Mouse (Mus musculus): ENCODE measurements around the gene Arid3c. TPM values are rescaled to one million over a fixed set of nuclear protein-coding genes. Genes with fewer than 3 reads are reported as not detected.
A peak's percentile ranks its signal among the peaks of the same experiment; 100 is the strongest.

The Arid3c gene
- polyA plus RNA-seq, 1 experiment from 2014 or later = not detected

DNA sequence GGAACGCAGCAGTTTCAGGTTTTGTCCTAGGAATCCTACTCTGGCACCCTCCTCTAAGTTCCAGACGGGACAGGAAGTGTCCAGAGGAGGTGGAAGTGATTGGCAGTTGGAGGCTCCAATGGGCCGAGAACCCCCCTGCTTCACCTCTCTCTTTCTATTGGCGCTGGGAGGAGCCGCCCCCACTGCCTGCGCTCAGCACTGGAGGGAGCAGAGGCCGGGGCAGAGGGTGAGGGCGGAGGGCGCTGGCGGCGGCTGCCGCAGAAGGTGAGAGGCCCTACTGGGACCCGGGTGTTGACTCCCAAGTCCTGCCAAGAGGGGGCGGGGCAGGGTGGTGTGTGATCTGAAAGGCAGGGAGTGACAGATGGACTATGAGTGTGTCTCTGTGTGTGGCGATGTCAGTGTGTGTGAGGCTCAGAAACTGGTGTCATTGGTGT is 29.4 kb upstream of the Arid3c start:
- Histone ChIP-seq H3K27me3 (no peaks in the 10 kb centered on the region), H3K27ac (peak overlapping the region; percentile 94), H3K9me3 (no peaks in the 10 kb centered on the region), H3K9ac (peak overlapping the region; percentile 56), H3K4me1 (peaks cover 46% of the 10 kb centered on the region), H3K36me3 (peaks cover 18% of the 10 kb centered on the region; the same call in 1 of the 2 replicates), H3K4me2 (peak overlapping the region; percentile 80), H3K4me3 (peak overlapping the region; percentile 62)
- ATAC-seq (ENCODE audit: insufficient number of reproducible peaks, low FRiP score, low TSS enrichment, low read depth) = peak; percentile 89
- 1% methylated on average over 15 of the region's 15 CpGs for WGBS

DNA sequence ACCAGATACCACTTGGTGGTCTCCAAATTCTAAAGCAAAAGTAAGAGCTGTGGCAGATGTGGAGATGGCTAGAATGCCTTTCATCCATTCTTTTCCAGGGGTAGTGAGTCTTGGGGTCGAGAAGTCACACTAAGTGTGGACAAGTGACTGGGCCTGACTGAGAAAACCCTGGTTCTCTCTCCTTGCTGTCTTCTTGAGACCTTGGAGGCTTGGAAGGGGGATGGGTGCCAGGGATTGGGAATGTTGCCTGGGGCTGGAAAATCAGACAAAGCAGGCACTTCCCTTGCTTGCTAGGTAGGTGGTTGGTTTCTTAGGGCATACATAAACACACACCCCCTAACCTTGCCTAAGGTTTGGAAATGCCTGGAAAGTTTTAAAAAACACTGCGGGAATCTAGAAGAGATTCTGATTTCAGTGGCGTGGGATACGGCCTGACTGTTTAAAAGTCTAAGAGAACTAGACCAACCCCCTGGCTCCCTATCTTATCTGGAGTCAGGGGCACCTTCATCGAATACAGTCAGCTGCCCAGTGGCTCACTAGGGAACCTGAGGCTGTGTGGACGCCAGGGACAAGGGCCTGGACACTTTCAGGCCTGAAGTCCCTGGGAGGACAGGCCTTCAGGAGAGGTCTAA is 28.8 kb upstream of the Arid3c start:
- Histone ChIP-seq H3K27ac (peak overlapping the region; percentile 94), H3K36me3 (peaks cover 18% of the 10 kb centered on the region; the same call in 1 of the 2 replicates), H3K4me2 (peak overlapping the region; percentile 80), H3K4me1 (peaks cover 51% of the 10 kb centered on the region), H3K9ac (no peak overlapping the region), H3K27me3 (no peaks in the 10 kb centered on the region), H3K9me3 (no peaks in the 10 kb centered on the region), H3K4me3 (peak overlapping the region; percentile 62)
- no peak for ATAC-seq (ENCODE audit: insufficient number of reproducible peaks, low FRiP score, low TSS enrichment, low read depth)
- WGBS = 33% methylated on average over 6 of the region's 6 CpGs

DNA sequence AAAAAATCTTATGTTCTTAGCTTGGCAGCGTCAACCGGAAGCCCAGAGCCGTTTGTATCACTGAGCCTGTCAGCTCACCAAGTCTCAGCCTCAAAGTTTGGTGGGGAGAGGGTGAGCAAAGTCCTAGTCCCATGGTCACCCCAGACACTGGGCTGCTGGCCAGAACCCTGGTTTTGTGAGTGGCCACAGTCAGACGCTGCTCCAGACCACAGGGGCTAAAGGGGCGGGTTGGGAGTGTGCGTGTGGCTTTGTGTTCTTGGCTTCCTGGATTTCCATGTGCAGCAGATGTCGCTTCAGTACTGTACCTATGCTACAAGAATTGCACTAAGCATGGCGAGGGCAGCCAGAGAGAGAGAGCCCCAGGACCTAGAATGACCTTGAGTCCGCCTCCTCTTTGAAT is 28.3 kb upstream of the Arid3c start:
- ATAC-seq (ENCODE audit: insufficient number of reproducible peaks, low FRiP score, low TSS enrichment, low read depth) = no peak
- Histone ChIP-seq H3K9me3 (no peaks in the 10 kb centered on the region), H3K27me3 (no peaks in the 10 kb centered on the region), H3K4me1 (peaks cover 54% of the 10 kb centered on the region), H3K9ac (no peak overlapping the region), H3K27ac (no peak overlapping the region), H3K4me3 (no peak overlapping the region), H3K36me3 (peaks cover 18% of the 10 kb centered on the region; the same call in 1 of the 2 replicates), H3K4me2 (no peak overlapping the region)
- WGBS = 83% methylated on average over 9 of the region's 9 CpGs

DNA sequence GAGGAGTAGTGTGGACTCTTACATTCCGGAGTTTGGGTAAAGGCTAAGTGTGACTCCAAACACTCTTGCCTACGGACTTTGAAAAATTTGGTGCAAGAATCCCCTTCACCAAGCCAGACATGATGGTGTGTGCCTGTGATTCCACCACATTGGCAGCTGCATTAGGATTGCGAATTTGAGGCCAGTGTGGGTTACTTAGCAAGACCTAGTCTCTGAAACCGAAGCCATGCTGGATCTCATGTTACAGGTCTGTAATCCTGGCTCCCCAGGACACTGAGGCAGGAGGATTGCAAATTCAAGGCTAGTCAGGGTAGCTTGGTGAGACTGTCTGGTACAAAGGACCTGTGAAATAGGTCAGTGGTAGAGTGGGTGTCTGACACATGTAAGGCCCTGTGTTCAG is 27.8 kb upstream of the Arid3c start:
- no peak for ATAC-seq (ENCODE audit: insufficient number of reproducible peaks, low FRiP score, low TSS enrichment, low read depth)
- H3K27me3 ChIP-seq = no peaks in the 10 kb centered on the region
- WGBS = 86% methylated on average over 4 of the region's 4 CpGs

DNA sequence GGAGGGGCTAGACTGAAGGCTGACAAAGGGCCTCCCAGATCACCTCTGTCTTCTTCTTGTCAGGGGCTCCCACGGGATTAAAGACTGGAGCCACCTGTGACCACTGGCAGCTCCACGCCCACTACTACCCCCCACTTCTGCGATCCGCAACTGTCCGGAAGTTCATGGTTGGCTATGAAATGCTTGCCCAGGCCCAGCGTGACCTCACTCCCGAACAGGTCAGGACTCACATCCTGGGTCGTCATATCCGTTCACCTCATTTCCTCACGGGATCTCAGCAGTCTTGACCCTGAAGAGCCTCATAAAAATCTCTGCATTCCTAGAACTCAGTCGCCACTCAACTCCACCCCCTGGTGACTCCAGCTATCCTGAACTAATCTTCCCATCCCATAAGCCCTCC is 27.1 kb upstream of the Arid3c start:
- Histone ChIP-seq H3K4me1 (peaks cover 47% of the 10 kb centered on the region), H3K36me3 (peaks cover 18% of the 10 kb centered on the region; the same call in 1 of the 2 replicates), H3K9me3 (no peaks in the 10 kb centered on the region), H3K4me3 (no peak overlapping the region), H3K9ac (no peak overlapping the region), H3K27me3 (no peaks in the 10 kb centered on the region), H3K27ac (no peak overlapping the region), H3K4me2 (no peak overlapping the region)
- 67% methylated on average over 11 of the region's 11 CpGs for WGBS
- ATAC-seq (ENCODE audit: insufficient number of reproducible peaks, low FRiP score, low TSS enrichment, low read depth) = no peak

More for the DNA sequence above, 27.8 kb upstream of the Arid3c start:
- Histone ChIP-seq H3K36me3 (peaks cover 18% of the 10 kb centered on the region; the same call in 1 of the 2 replicates), H3K4me1 (peaks cover 51% of the 10 kb centered on the region), H3K4me2 (no peak overlapping the region), H3K9me3 (no peaks in the 10 kb centered on the region), H3K4me3 (no peak overlapping the region), H3K27ac (no peak overlapping the region), H3K9ac (no peak overlapping the region)

DNA sequence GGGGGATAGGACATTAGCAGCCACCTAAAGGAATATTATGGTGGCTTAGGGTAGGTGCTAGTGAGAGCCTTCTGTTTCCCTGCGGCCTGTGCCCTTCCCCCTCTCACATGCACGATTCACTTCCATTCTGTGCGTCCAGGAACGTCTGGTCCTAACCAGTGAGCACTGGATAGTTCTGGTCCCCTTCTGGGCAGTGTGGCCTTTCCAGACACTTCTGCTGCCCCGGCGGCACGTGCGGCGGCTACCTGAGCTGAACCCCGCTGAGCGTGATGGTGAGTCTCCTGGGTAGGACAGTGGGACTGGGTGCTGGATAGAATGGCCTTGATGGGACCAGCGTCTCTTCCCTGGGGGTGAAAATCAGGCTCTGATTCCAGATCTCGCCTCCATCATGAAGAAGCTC is 26.4 kb upstream of the Arid3c start:
- H3K4me1 ChIP-seq = peaks cover 40% of the 10 kb centered on the region
- WGBS = 92% methylated on average over 13 of the region's 13 CpGs

DNA sequence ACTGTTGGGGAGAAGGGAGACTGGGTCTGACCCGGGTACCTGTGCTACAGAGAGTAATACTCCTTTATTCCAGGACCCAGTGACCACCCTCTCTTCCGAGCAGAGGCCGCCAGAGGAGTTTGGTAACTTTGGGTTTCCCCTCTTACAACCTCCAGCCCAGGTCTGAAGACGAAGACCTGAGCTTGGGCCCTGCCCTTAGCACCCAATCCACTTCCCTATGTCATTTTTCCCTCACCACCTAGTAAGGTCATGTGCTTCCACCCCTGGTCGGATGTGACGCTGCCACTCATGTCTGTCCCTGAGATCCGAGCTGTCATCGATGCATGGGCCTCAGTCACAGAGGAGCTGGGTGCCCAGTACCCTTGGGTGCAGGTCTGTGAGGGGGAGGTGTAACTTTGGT is 25.5 kb upstream of the Arid3c start:
- Histone ChIP-seq H3K4me3 (peak overlapping the region; percentile 78), H3K9ac (peak overlapping the region; percentile 18; the same call in 1 of the 2 replicates), H3K36me3 (peaks cover 18% of the 10 kb centered on the region; the same call in 1 of the 2 replicates), H3K4me1 (peaks cover 32% of the 10 kb centered on the region), H3K9me3 (no peaks in the 10 kb centered on the region), H3K4me2 (peak overlapping the region; percentile 87), H3K27ac (peak overlapping the region; percentile 29; the same call in 1 of the 2 replicates), H3K27me3 (no peaks in the 10 kb centered on the region)
- no peak for ATAC-seq (ENCODE audit: insufficient number of reproducible peaks, low FRiP score, low TSS enrichment, low read depth)
- 75% methylated on average over 8 of the region's 8 CpGs for WGBS

More for the DNA sequence above, 26.4 kb upstream of the Arid3c start:
- H3K36me3 ChIP-seq = peaks cover 18% of the 10 kb centered on the region; the same call in 1 of the 2 replicates
- H3K27me3 ChIP-seq = no peaks in the 10 kb centered on the region
- no peak overlapping the region for H3K4me3 ChIP-seq
- no peak overlapping the region for H3K27ac ChIP-seq
- H3K9ac ChIP-seq = no peak overlapping the region
- H3K9me3 ChIP-seq = no peaks in the 10 kb centered on the region
- no peak overlapping the region for H3K4me2 ChIP-seq
- no peak for ATAC-seq (ENCODE audit: insufficient number of reproducible peaks, low FRiP score, low TSS enrichment, low read depth)

DNA sequence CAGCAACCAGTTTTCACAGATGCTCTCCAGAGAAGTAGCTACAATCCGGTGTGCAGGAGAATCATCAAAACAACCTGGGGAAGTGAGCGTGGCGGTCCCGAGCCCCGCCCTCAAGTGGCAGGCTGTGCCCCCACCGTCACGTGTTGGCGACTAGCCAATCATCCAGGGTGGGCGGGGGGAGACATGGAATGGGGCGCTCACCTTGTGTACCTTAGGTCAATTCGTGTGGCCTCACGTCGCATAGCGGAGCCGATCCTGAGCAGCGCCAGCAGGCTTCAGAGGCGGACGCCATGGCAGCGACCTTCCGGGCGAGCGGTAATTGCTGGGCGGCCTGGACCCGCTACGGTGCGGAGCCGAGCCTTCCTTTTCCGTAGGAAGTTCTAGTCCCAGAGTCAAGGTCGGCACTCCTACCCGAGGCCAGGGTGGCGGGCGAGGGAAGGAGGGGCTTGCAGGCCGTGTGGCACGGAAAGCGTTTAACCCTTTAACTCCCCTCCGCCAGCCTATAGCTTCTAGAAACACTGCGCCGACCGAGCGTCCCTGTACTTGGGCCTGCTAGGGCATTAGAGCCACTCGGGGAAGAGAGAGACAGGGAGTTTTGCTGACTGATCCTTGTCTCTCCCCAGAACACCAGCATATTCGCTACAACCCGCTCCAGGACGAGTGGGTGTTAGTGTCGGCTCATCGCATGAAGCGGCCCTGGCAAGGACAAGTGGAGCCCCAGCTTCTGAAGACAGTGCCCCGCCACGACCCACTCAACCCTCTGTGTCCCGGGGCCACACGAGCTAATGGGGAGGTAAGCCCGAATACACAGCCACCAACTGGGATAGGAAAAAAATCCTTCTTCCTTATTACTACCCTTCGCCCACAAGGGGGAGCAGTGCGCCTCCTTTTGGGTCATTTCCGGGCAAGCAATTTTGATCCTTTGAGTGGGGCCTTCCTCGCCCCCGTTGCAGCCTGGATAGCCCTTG is 24.7 kb upstream of the Arid3c start, which contains the start of gene Sigmar1:
TSS of gene Sigmar1 (minus strand) at position 820 of the 968 bp plus-strand sequence.
- ATAC-seq (ENCODE audit: insufficient number of reproducible peaks, low FRiP score, low TSS enrichment, low read depth) = peak; percentile 49
- Histone ChIP-seq H3K27ac (peak within 1 kb of the TSS; percentile 91), H3K4me1 (peaks cover 23% of the 10 kb centered on the region), H3K9me3 (no peaks in the 10 kb centered on the region), H3K4me3 (peak within 1 kb of the TSS; percentile 78), H3K36me3 (peaks cover 18% of the 10 kb centered on the region; the same call in 1 of the 2 replicates), H3K9ac (peak within 1 kb of the TSS; percentile 68), H3K27me3 (no peaks in the 10 kb centered on the region), H3K4me2 (peak within 1 kb of the TSS; percentile 87)
- WGBS = under 1% methylated on average over 57 of the region's 57 CpGs

DNA sequence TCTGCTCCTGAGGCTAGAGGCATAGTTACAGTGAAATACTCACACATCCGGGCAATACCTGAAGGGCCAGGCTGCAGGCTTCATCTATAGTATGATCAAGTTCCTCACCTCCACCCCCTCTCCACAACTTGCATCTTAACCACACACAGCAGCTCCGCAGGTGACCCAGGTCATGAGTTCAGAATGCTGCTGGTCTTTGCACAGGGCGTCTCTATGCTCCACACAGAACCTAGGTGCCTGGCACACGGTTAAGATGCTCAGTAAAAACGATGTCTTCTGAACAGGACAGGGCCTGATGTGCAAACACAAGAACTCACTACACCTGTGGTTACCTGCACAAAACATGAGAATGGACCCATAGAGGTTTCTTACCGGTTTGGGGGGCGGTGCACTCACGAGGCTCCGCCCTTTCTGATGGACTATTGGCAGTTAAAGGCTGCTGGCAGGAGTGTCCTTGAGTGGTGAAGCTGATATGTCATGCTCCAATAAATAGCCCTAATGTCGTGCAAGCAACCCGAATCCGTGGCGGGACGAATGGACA is 23.9 kb upstream of the Arid3c start, which contains the start of gene Galt:
TSS of gene Galt (plus strand) at position 432 of the 541 bp plus-strand sequence.
- Histone ChIP-seq H3K36me3 (peaks cover 18% of the 10 kb centered on the region; the same call in 1 of the 2 replicates), H3K4me1 (peaks cover 20% of the 10 kb centered on the region), H3K27me3 (no peaks in the 10 kb centered on the region), H3K4me3 (peak within 1 kb of the TSS; percentile 78), H3K4me2 (peak within 1 kb of the TSS; percentile 87), H3K9ac (peak within 1 kb of the TSS; percentile 68), H3K9me3 (no peaks in the 10 kb centered on the region), H3K27ac (peak within 1 kb of the TSS; percentile 91)
- 13% methylated on average over 14 of the region's 14 CpGs for WGBS
- peak; percentile 26; the same call in 1 of the 2 replicates for ATAC-seq (ENCODE audit: insufficient number of reproducible peaks, low FRiP score, low TSS enrichment, low read depth)

DNA sequence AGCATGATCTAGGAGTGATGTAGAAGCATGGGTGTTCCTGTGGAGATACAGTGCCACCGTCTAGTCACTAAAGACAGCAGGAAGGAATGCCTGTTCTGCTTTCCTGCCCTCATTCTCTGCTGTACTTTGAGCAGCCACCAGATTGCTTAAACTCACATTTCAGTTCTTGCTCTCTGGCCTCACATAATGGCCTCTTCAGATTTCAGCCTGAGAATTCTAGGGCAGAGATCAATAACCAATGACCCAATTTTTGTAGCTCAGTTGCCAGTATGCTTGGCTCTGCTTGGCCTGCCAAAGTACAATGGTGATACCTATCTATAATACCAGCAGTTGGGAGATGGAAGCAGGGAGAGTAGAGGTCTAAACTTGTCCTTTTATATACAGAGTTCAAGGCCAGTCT is 14.1 kb upstream of the Arid3c start:
- no peaks in the 10 kb centered on the region for H3K9me3 ChIP-seq
- no peak overlapping the region for H3K4me2 ChIP-seq
- no peak overlapping the region for H3K27ac ChIP-seq
- no peaks in the 10 kb centered on the region for H3K27me3 ChIP-seq
- no peak overlapping the region for H3K9ac ChIP-seq
- 0 out of 2 replicates have a peak, but pooled peaks cover 5% of the 10 kb centered on the region for H3K36me3 ChIP-seq
- H3K4me3 ChIP-seq = no peak overlapping the region
- no peak for ATAC-seq (ENCODE audit: insufficient number of reproducible peaks, low FRiP score, low TSS enrichment, low read depth)
- 72% methylated on average over 1 of the region's 1 CpGs for WGBS
- H3K4me1 ChIP-seq = peaks cover 8% of the 10 kb centered on the region

DNA sequence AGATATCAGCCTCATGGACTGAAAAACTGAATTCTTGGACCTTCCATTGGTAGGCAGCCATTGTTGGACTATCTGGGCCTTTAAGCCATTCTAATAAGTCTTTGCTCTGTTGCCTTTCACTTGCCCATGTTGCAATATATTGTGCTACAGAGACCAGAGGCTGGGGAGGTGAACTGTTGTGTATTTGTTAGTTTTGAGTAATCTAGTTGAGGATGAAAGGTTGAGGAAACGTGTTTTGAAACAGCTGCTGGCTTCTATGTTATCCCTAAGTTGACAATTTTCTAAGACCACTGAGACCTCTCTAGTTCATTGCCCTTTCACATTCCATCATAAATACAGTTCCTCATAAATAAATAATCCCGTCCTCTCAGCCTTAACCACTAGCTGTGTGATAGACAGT is 13.2 kb upstream of the Arid3c start:
- ATAC-seq (ENCODE audit: insufficient number of reproducible peaks, low FRiP score, low TSS enrichment, low read depth) = no peak
- WGBS = 71% methylated on average over 2 of the region's 2 CpGs

More for the DNA sequence above, 13.2 kb upstream of the Arid3c start:
- Histone ChIP-seq H3K4me1 (peaks cover 15% of the 10 kb centered on the region), H3K27ac (no peak overlapping the region), H3K4me2 (no peak overlapping the region), H3K9me3 (no peaks in the 10 kb centered on the region), H3K9ac (no peak overlapping the region), H3K4me3 (no peak overlapping the region), H3K36me3 (peaks cover 6% of the 10 kb centered on the region), H3K27me3 (no peaks in the 10 kb centered on the region)

All from limb, embryonic 15.5 days (tissue).